Comparison of ENCODE assay signal across 11 mouse cellular contexts in genomic region chr1:86421007-86421406, GRCm38 (mm10). TPM values are rescaled to one million over a fixed set of nuclear protein-coding genes. Genes with fewer than 3 reads are reported as not detected.
A peak's percentile ranks its signal among the peaks of the same experiment; 100 is the strongest.
DNase-seq lines count a peak whose midpoint lies in the region; ATAC-seq and TF ChIP-seq lines count a peak whose summit lies in the region.
"Had no signal": no experiment of that assay in that cellular context is flagged by ENCODE, and none has a peak within 500 bp of the region (broad histone marks: within the 10 kb centered on the region; RNA-seq: fewer than 3 reads in every experiment).

No protein-coding gene starts in this region.

- H3K9me3 ChIP-seq in kidney, postnatal 0 days (replicated peaks; ENCODE audit: low read length): no peaks in the 10 kb centered on the region
- H3K9me3 ChIP-seq in hindbrain, embryonic 11.5 days (ENCODE audit: control insufficient read depth, low read length): no peaks in the 10 kb centered on the region
- H3K9me3 ChIP-seq: liver, embryonic 15.5 days; neural tube, embryonic 12.5 days had no signal

- no peaks in the 10 kb centered on the region for H3K4me1 ChIP-seq in kidney, postnatal 0 days (replicated peaks; ENCODE audit: insufficient read depth, low read length)
- H3K4me1 ChIP-seq in hindbrain, embryonic 11.5 days (replicated peaks; ENCODE audit: control insufficient read depth, insufficient read depth, low read length): no peaks in the 10 kb centered on the region; the same call in 1 of the 2 replicates
- H3K4me1 ChIP-seq: liver, embryonic 15.5 days had no signal

- H3K4me2 ChIP-seq in kidney, postnatal 0 days (ENCODE audit: low read length): no peak overlapping the region
- no peak overlapping the region for H3K4me2 ChIP-seq in hindbrain, embryonic 11.5 days (replicated peaks; ENCODE audit: low read depth, low read length)
- H3K4me2 ChIP-seq: liver, embryonic 15.5 days; neural tube, embryonic 12.5 days had no signal

- H3K27me3 ChIP-seq in kidney, postnatal 0 days (ENCODE audit: insufficient read depth, low read length): no peaks in the 10 kb centered on the region
- H3K27me3 ChIP-seq in hindbrain, embryonic 11.5 days (ENCODE audit: control insufficient read depth, insufficient read depth, low read length): no peaks in the 10 kb centered on the region
- H3K27me3 ChIP-seq: liver, embryonic 15.5 days; neural tube, embryonic 12.5 days had no signal

- no peak for TF ChIP-seq CTCF in kidney, postnatal 0 days (IDR thresholded peaks at IDR 0.05; ENCODE audit: low read depth)

- 0 out of 2 replicates have a peak overlapping the region, but pooled peaks have one; percentile 18 for H3K9ac ChIP-seq in kidney, postnatal 0 days (ENCODE audit: low read depth, low read length)
- no peak overlapping the region for H3K9ac ChIP-seq in hindbrain, embryonic 11.5 days (ENCODE audit: low read depth, low read length)
- H3K9ac ChIP-seq: liver, embryonic 15.5 days; neural tube, embryonic 12.5 days had no signal

- no peak overlapping the region for H3K27ac ChIP-seq in kidney, postnatal 0 days
- H3K27ac ChIP-seq in hindbrain, embryonic 11.5 days (ENCODE audit: low read depth, low read length): no peak overlapping the region
- H3K27ac ChIP-seq: liver, embryonic 15.5 days; neural tube, embryonic 12.5 days had no signal

- peak; percentile 33 for DNase-seq in kidney, postnatal 0 days (ENCODE audit: low spot score)
- DNase-seq in kidney, adult 8-10 months: no peak
- DNase-seq in adrenal gland, postnatal 10 days: peak; percentile 83
- DNase-seq in hindbrain, embryonic 11.5 days (ENCODE audit: low spot score): peak; percentile 27
- peak; percentile 53 for DNase-seq in lung, postnatal 10 days
- no peak for DNase-seq in urinary bladder, postnatal 25 days (ENCODE audit: low spot score)
- DNase-seq: thymus, adult 18-20 months had no signal

- H3K4me3 ChIP-seq in kidney, postnatal 0 days (replicated peaks; ENCODE audit: low read depth, low read length): no peak overlapping the region
- H3K4me3 ChIP-seq in hindbrain, embryonic 11.5 days (ENCODE audit: low read depth, low read length): no peak overlapping the region
- H3K4me3 ChIP-seq: liver, embryonic 15.5 days; neural tube, embryonic 12.5 days had no signal

- ATAC-seq in kidney, postnatal 0 days (replicated peaks; ENCODE audit: low FRiP score, low read depth): no peak
- no peak for ATAC-seq in hindbrain, embryonic 11.5 days (ENCODE audit: low FRiP score)
- ATAC-seq in CD4-positive, CD25-positive, alpha-beta regulatory T cell, adult 4 months: no peak

- no peaks in the 10 kb centered on the region for H3K36me3 ChIP-seq in kidney, postnatal 0 days (ENCODE audit: insufficient read depth, low read length)
- no peaks in the 10 kb centered on the region for H3K36me3 ChIP-seq in hindbrain, embryonic 11.5 days (ENCODE audit: control insufficient read depth, insufficient read depth, low read length)
- H3K36me3 ChIP-seq: liver, embryonic 15.5 days; neural tube, embryonic 12.5 days had no signal

- WGBS in kidney, postnatal 0 days: 42% methylated on average over 10 of the region's 10 CpGs
- 36% methylated on average over 10 of the region's 10 CpGs for WGBS in hindbrain, embryonic 11.5 days

RNA-seq across cellular contexts. Expression of gene Nmur1, which starts 5.0 kb away (rescaled TPM):
- polyA plus RNA-seq in kidney, postnatal 0 days (2015; fragmentation: Nextera tagmentation; extraction: Ambion mirVana): not detected in 2 replicates
- total RNA-seq in adrenal gland, postnatal 10 days (2021): not detected
- not detected in 2 replicates for polyA plus RNA-seq in hindbrain, embryonic 11.5 days (2014; fragmentation: Nextera tagmentation; extraction: Ambion mirVana)
- polyA plus RNA-seq in CD4-positive, CD25-positive, alpha-beta regulatory T cell, adult 4 months (2017; shearing (Covaris generic)): 1 to 10 TPM; 1.5 to 4.0 TPM
- total RNA-seq: gastrocnemius, adult 8-10 months had no signal
- polyA plus RNA-seq: liver, embryonic 15.5 days had no signal

RNA-seq across cellular contexts. Expression of gene Tex44, which starts 5.1 kb away (rescaled TPM):
- not detected in 2 replicates for polyA plus RNA-seq in kidney, postnatal 0 days (2015; fragmentation: Nextera tagmentation; extraction: Ambion mirVana)
- not detected for total RNA-seq in adrenal gland, postnatal 10 days (2021)
- polyA plus RNA-seq in hindbrain, embryonic 11.5 days (2014; fragmentation: Nextera tagmentation; extraction: Ambion mirVana): 0.15 TPM in 1 of 2 replicates, not detected in the other
- not detected for polyA plus RNA-seq in CD4-positive, CD25-positive, alpha-beta regulatory T cell, adult 4 months (2017; shearing (Covaris generic))
- total RNA-seq: gastrocnemius, adult 8-10 months had no signal
- polyA plus RNA-seq: liver, embryonic 15.5 days; neural tube, embryonic 12.5 days had no signal

Comparison
In these comparisons a context has a peak if more than half of its experiments do, and no peak if none do; other contexts are left out.
1. DNase-seq: peak in kidney, postnatal 0 days (single experiment), adrenal gland, postnatal 10 days (single experiment), hindbrain, embryonic 11.5 days (single experiment) and lung, postnatal 10 days (single experiment); none in kidney, adult 8-10 months (0 of 2) and urinary bladder, postnatal 25 days (single experiment).